Mouse (Mus musculus) cerebral cortex, adult 2 months (tissue): ENCODE measurements around the gene Cdc42bpg.

Experiments
- WGBS: fragments of 180-500 bp; shearing (Covaris S2); methylation state at CpG from one replicate; pipeline ENCODE4 v1.1.7; 2018; 5-methylcytosine and 5-hydroxymethylcytosine counted together

Cdc42bpg gene

GRCm38 (mm10) chr19:6296551-6297210 is 9.6 kb upstream of the Cdc42bpg start:
- 75% methylated on average over 5 of the region's 5 CpGs for whole genome bisulfite sequencing

GRCm38 (mm10) chr19:6297641-6298040 is 8.6 kb upstream of the Cdc42bpg start:
- whole genome bisulfite sequencing = 85% methylated on average over 9 of the region's 9 CpGs

GRCm38 (mm10) chr19:6299003-6299402 is 7.3 kb upstream of the Cdc42bpg start:
- WGBS = 76% methylated on average over 4 of the region's 4 CpGs

- 88% methylated on average over 7 of the region's 7 CpGs for WGBS
These were observed 6.6 kb upstream of the Cdc42bpg start for GRCm38 (mm10) chr19:6299450-6300267.

- WGBS = 65% methylated on average over 7 of the region's 7 CpGs
These were observed 5.8 kb upstream of the Cdc42bpg start for GRCm38 (mm10) chr19:6300402-6300841.

GRCm38 (mm10) chr19:6302114-6302513 is 4.1 kb upstream of the Cdc42bpg start:
- WGBS = 90% methylated on average over 5 of the region's 5 CpGs

- WGBS = 36% methylated on average over 4 of the region's 4 CpGs
These were observed 3.7 kb upstream of the Cdc42bpg start for GRCm38 (mm10) chr19:6302522-6302921.

- WGBS = 74% methylated on average over 6 of the region's 6 CpGs
These were observed 2.4 kb upstream of the Cdc42bpg start for GRCm38 (mm10) chr19:6303831-6304230.

GRCm38 (mm10) chr19:6304787-6305516 is 1.3 kb upstream of the Cdc42bpg start:
- 29% methylated on average over 5 of the region's 5 CpGs for WGBS

- WGBS = 79% methylated on average over 8 of the region's 8 CpGs
These were observed 640 bp upstream of the Cdc42bpg start for GRCm38 (mm10) chr19:6305517-6306115.

- WGBS = 2% methylated on average over 34 of the region's 34 CpGs
These were observed 330 bp downstream of the Cdc42bpg start for GRCm38 (mm10) chr19:6306586-6306985.

GRCm38 (mm10) chr19:6307733-6308531 is 1.7 kb downstream of the Cdc42bpg start:
- 93% methylated on average over 9 of the region's 9 CpGs for WGBS

GRCm38 (mm10) chr19:6310181-6310580 is 3.9 kb downstream of the Cdc42bpg start:
- WGBS = 95% methylated on average over 5 of the region's 5 CpGs

GRCm38 (mm10) chr19:6311783-6312182 is 5.5 kb downstream of the Cdc42bpg start:
- WGBS = 88% methylated on average over 3 of the region's 3 CpGs

- 76% methylated on average over 8 of the region's 8 CpGs for WGBS
These were observed 7.5 kb downstream of the Cdc42bpg start for GRCm38 (mm10) chr19:6313796-6314195.

- 77% methylated on average over 8 of the region's 8 CpGs for WGBS
These were observed 8.3 kb downstream of the Cdc42bpg start for GRCm38 (mm10) chr19:6314513-6314912.

GRCm38 (mm10) chr19:6315573-6315972 is 9.3 kb downstream of the Cdc42bpg start:
- 79% methylated on average over 14 of the region's 14 CpGs for WGBS

GRCm38 (mm10) chr19:6318145-6318544 is 11.9 kb downstream of the Cdc42bpg start:
- 90% methylated on average over 12 of the region's 12 CpGs for WGBS

GRCm38 (mm10) chr19:6321358-6321757 is 15.1 kb downstream of the Cdc42bpg start:
- 87% methylated on average over 8 of the region's 8 CpGs for WGBS

- 87% methylated on average over 33 of the region's 33 CpGs for WGBS
These were observed 15.7 kb downstream of the Cdc42bpg start for GRCm38 (mm10) chr19:6321786-6322621.
